Mouse (Mus musculus): ENCODE data around the gene Rrad. TPM values are rescaled to one million over a fixed set of nuclear protein-coding genes. Genes with fewer than 3 reads are reported as not detected.

Gene Rrad
- polyA plus RNA-seq, 1 experiment from 2014 or later = 14.4 TPM

GRCm38 (mm10) chr8:104594611-104595362, 36.3 kb downstream of the Rrad start:
- Histone ChIP-seq H3K27me3 (ENCODE audit: control insufficient read depth, insufficient read depth, low read length) (no peaks in the 10 kb centered on the region), H3K4me1 (ENCODE audit: control insufficient read depth, insufficient read depth, low read length) (peaks cover 14% of the 10 kb centered on the region; the same call in 1 of the 2 replicates), H3K36me3 (ENCODE audit: control insufficient read depth, insufficient read depth, low read length) (peaks cover 14% of the 10 kb centered on the region), H3K4me3 (replicated peaks; ENCODE audit: low read length) (no peak overlapping the region), H3K9me3 (replicated peaks; ENCODE audit: control insufficient read depth, low read length) (no peaks in the 10 kb centered on the region), H3K4me2 (ENCODE audit: low read depth, low read length) (no peak overlapping the region), H3K9ac (ENCODE audit: low read length) (no peak overlapping the region), H3K27ac (ENCODE audit: low read length) (no peak overlapping the region)
- WGBS = 95% methylated on average over 19 of the region's 19 CpGs
- no peak for ATAC-seq (ENCODE audit: insufficient read depth, low FRiP score)

DNA sequence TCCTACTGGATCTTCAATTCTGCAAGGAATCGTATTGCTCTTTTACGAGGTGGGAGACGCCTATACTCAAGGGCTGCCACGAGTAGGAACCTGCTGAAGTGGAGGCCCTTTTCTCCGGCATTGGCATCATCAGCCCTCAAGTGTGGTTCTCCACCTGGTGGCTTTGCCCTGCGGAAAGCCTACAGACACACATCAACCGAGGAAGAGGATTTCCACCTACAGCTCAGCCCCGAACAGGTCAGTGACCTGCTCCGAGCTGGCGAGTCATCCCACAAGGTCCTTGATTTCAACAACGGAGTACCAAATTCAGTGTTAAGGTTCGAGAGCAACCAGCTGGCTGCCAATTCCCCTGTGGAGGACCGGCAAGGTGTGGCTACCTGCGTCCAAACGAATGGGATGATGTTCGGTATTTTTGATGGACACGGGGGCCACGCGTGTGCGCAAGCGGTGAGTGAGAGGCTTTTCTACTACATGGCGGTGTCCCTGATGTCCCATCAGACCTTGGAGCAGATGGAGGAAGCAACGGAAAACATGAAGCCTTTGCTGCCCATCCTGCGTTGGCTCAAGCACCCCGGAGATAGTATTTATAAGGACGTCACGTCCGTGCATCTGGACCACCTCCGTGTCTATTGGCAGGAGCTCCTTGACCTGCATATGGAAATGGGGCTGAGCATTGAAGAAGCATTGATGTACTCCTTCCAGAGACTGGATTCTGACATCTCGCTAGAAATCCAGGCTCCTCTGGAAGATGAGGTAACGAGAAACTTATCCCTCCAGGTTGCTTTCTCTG, 37.4 kb downstream of the Rrad start:
- H3K4me1 ChIP-seq (ENCODE audit: control insufficient read depth, insufficient read depth, low read length) = peaks cover 14% of the 10 kb centered on the region; the same call in 1 of the 2 replicates
- no peak overlapping the region for H3K4me3 ChIP-seq (replicated peaks; ENCODE audit: low read length)
- H3K27me3 ChIP-seq (ENCODE audit: control insufficient read depth, insufficient read depth, low read length) = no peaks in the 10 kb centered on the region
- peaks cover 14% of the 10 kb centered on the region for H3K36me3 ChIP-seq (ENCODE audit: control insufficient read depth, insufficient read depth, low read length)
- H3K27ac ChIP-seq (ENCODE audit: low read length) = no peak overlapping the region
- 95% methylated on average over 31 of the region's 31 CpGs for WGBS
- no peak overlapping the region for H3K9ac ChIP-seq (ENCODE audit: low read length)
- no peak for ATAC-seq (ENCODE audit: insufficient read depth, low FRiP score)
- H3K9me3 ChIP-seq (replicated peaks; ENCODE audit: control insufficient read depth, low read length) = no peaks in the 10 kb centered on the region
- no peak overlapping the region for H3K4me2 ChIP-seq (ENCODE audit: low read depth, low read length)

GRCm38 (mm10) chr8:104592566-104592965, 38.6 kb downstream of the Rrad start:
- no peak overlapping the region for H3K4me3 ChIP-seq (replicated peaks; ENCODE audit: low read length)
- no peaks in the 10 kb centered on the region for H3K27me3 ChIP-seq (ENCODE audit: control insufficient read depth, insufficient read depth, low read length)
- H3K4me2 ChIP-seq (ENCODE audit: low read depth, low read length) = peak overlapping the region; percentile 77
- WGBS = 54% methylated on average over 6 of the region's 6 CpGs
- no peaks in the 10 kb centered on the region for H3K9me3 ChIP-seq (replicated peaks; ENCODE audit: control insufficient read depth, low read length)
- peaks cover 10% of the 10 kb centered on the region; the same call in 1 of the 2 replicates for H3K4me1 ChIP-seq (ENCODE audit: control insufficient read depth, insufficient read depth, low read length)
- H3K36me3 ChIP-seq (ENCODE audit: control insufficient read depth, insufficient read depth, low read length) = peaks cover 14% of the 10 kb centered on the region
- no peak overlapping the region for H3K27ac ChIP-seq (ENCODE audit: low read length)
- ATAC-seq (ENCODE audit: insufficient read depth, low FRiP score) = no peak
- H3K9ac ChIP-seq (ENCODE audit: low read length) = no peak overlapping the region

GRCm38 (mm10) chr8:104591856-104592255, 39.3 kb downstream of the Rrad start:
- Histone ChIP-seq H3K9ac (ENCODE audit: low read length) (peak overlapping the region; percentile 77), H3K36me3 (ENCODE audit: control insufficient read depth, insufficient read depth, low read length) (peaks cover 14% of the 10 kb centered on the region), H3K27ac (ENCODE audit: low read length) (peak overlapping the region; percentile 87), H3K4me1 (ENCODE audit: control insufficient read depth, insufficient read depth, low read length) (peaks cover 9% of the 10 kb centered on the region; the same call in 1 of the 2 replicates), H3K4me3 (replicated peaks; ENCODE audit: low read length) (peak overlapping the region; percentile 79), H3K4me2 (ENCODE audit: low read depth, low read length) (peak overlapping the region; percentile 77), H3K9me3 (replicated peaks; ENCODE audit: control insufficient read depth, low read length) (no peaks in the 10 kb centered on the region), H3K27me3 (ENCODE audit: control insufficient read depth, insufficient read depth, low read length) (no peaks in the 10 kb centered on the region)
- WGBS = 5% methylated on average over 9 of the region's 9 CpGs
- ATAC-seq (ENCODE audit: insufficient read depth, low FRiP score) = no peak

DNA sequence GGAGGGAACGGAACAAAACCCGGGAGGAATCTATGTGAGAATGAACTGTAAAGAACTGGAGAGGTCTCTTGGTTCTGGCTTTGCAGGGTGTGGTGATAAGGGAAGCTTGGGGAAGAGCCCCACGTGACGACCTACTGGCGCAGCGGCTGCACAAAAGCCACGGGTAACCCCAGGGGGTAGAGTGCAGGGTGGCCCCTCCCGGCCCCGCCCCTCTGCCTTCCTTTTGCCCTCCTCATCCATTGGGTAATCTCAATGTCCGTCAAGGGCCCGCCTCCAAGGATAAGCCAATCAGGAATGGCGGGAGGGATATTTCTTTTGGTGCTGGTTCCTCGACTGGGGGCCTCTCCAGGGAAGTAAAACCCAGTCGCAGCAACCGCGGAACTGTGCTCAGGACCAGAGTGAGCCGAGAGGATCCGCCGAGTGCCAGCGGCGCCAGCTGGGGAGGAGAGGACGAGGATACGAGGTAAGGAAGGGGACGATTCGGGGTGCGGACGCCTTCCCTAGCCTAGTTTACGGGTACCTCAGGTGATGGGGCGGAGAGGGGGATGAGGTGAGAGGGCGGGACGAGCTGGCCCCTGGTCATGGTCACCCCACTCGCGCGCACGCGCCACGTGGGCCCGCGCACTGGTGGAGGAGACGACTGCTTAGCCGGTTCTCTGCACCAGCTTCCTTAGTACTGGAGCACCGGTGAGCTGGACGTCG, 39.8 kb downstream of the Rrad start, which contains the start of gene Pdp2:
Pdp2 (plus strand) TSS at position 319 of the 702 bp plus-strand sequence.
- peak within 1 kb of the TSS; percentile 87 for H3K27ac ChIP-seq (ENCODE audit: low read length)
- peaks cover 14% of the 10 kb centered on the region for H3K36me3 ChIP-seq (ENCODE audit: control insufficient read depth, insufficient read depth, low read length)
- 1% methylated on average over 44 of the region's 44 CpGs for WGBS
- peak within 1 kb of the TSS; percentile 79 for H3K4me3 ChIP-seq (replicated peaks; ENCODE audit: low read length)
- peaks cover 9% of the 10 kb centered on the region; the same call in 1 of the 2 replicates for H3K4me1 ChIP-seq (ENCODE audit: control insufficient read depth, insufficient read depth, low read length)
- H3K4me2 ChIP-seq (ENCODE audit: low read depth, low read length) = peak within 1 kb of the TSS; percentile 77
- ATAC-seq (ENCODE audit: insufficient read depth, low FRiP score) = peak; percentile 99
- peak within 1 kb of the TSS; percentile 77 for H3K9ac ChIP-seq (ENCODE audit: low read length)
- H3K27me3 ChIP-seq (ENCODE audit: control insufficient read depth, insufficient read depth, low read length) = no peaks in the 10 kb centered on the region
- no peaks in the 10 kb centered on the region for H3K9me3 ChIP-seq (replicated peaks; ENCODE audit: control insufficient read depth, low read length)

GRCm38 (mm10) chr8:104590284-104590683, 40.8 kb downstream of the Rrad start:
- Histone ChIP-seq H3K27me3 (ENCODE audit: control insufficient read depth, insufficient read depth, low read length) (no peaks in the 10 kb centered on the region), H3K27ac (ENCODE audit: low read length) (no peak overlapping the region), H3K9me3 (replicated peaks; ENCODE audit: control insufficient read depth, low read length) (no peaks in the 10 kb centered on the region), H3K36me3 (ENCODE audit: control insufficient read depth, insufficient read depth, low read length) (peaks cover 14% of the 10 kb centered on the region), H3K4me3 (replicated peaks; ENCODE audit: low read length) (no peak overlapping the region), H3K4me2 (ENCODE audit: low read depth, low read length) (no peak overlapping the region), H3K4me1 (ENCODE audit: control insufficient read depth, insufficient read depth, low read length) (peaks cover 9% of the 10 kb centered on the region; the same call in 1 of the 2 replicates), H3K9ac (ENCODE audit: low read length) (no peak overlapping the region)
- ATAC-seq (ENCODE audit: insufficient read depth, low FRiP score) = no peak
- 89% methylated on average over 3 of the region's 3 CpGs for WGBS

GRCm38 (mm10) chr8:104584522-104584921, 46.6 kb downstream of the Rrad start:
- Histone ChIP-seq H3K27ac (ENCODE audit: low read length) (no peak overlapping the region), H3K36me3 (ENCODE audit: control insufficient read depth, insufficient read depth, low read length) (no peaks in the 10 kb centered on the region), H3K9ac (ENCODE audit: low read length) (no peak overlapping the region), H3K4me3 (replicated peaks; ENCODE audit: low read length) (no peak overlapping the region), H3K4me1 (ENCODE audit: control insufficient read depth, insufficient read depth, low read length) (no peaks in the 10 kb centered on the region), H3K27me3 (ENCODE audit: control insufficient read depth, insufficient read depth, low read length) (no peaks in the 10 kb centered on the region), H3K4me2 (ENCODE audit: low read depth, low read length) (no peak overlapping the region), H3K9me3 (replicated peaks; ENCODE audit: control insufficient read depth, low read length) (no peaks in the 10 kb centered on the region)
- 47% methylated on average over 1 of the region's 1 CpGs for WGBS
- ATAC-seq (ENCODE audit: insufficient read depth, low FRiP score) = no peak
